Mouse (Mus musculus): Measurements from ENCODE around the gene Stx17. TPM values are rescaled to one million over a fixed set of nuclear protein-coding genes. Genes with fewer than 3 reads are reported as not detected.
A peak's percentile ranks its signal among the peaks of the same experiment; 100 is the strongest.

Stx17 gene
- polyA plus RNA-seq (2015; fragmentation: Nextera tagmentation; extraction: Ambion mirVana), result 20.9 and 21.0 TPM in 2 replicates

- Histone ChIP-seq H3K9me3 (no peaks in the 10 kb centered on the region), H3K27ac (replicated peaks) (peak within 1 kb of the TSS; percentile 59; the same call in 1 of the 2 replicates), H3K4me2 (peak within 1 kb of the TSS; percentile 84), H3K4me1 (0 out of 2 replicates have a peak, but pooled peaks cover 6% of the 10 kb centered on the region), H3K36me3 (no peaks in the 10 kb centered on the region), H3K9ac (peak within 1 kb of the TSS; percentile 93), H3K27me3 (replicated peaks) (peaks cover 3% of the 10 kb centered on the region; the same call in 1 of the 2 replicates), H3K4me3 (peak within 1 kb of the TSS; percentile 86)
- under 1% methylated on average over 58 of the region's 58 CpGs for WGBS
- peak; percentile 98 for ATAC-seq (ENCODE audit: extremely low read depth, insufficient number of reproducible peaks, low FRiP score, low TSS enrichment)
Measured at GRCm38 (mm10) chr4:48124773-48125469, at the start of gene Stx17. Gene Stx17 (plus strand): TSS chr4:48124915.

- no peaks in the 10 kb centered on the region for H3K9me3 ChIP-seq
- no peak overlapping the region for H3K4me2 ChIP-seq
- no peak overlapping the region for H3K9ac ChIP-seq
- no peak overlapping the region for H3K4me3 ChIP-seq
- WGBS, result 63% methylated on average over 13 of the region's 13 CpGs
- H3K27me3 ChIP-seq (replicated peaks), result peaks cover 5% of the 10 kb centered on the region; the same call in 1 of the 2 replicates
- no peaks in the 10 kb centered on the region for H3K36me3 ChIP-seq
- H3K27ac ChIP-seq (replicated peaks), result no peak overlapping the region
- peaks cover 22% of the 10 kb centered on the region for H3K4me1 ChIP-seq
- 0 out of 2 replicates have a peak, but pooled peaks have one; percentile 32 for ATAC-seq (ENCODE audit: extremely low read depth, insufficient number of reproducible peaks, low FRiP score, low TSS enrichment)
Measured at GRCm38 (mm10) chr4:48076693-48077471, 47.8 kb upstream of the Stx17 start.

GRCm38 (mm10) chr4:48078213-48078612 is 46.5 kb upstream of the Stx17 start:
- Histone ChIP-seq H3K9ac (no peak overlapping the region), H3K27me3 (replicated peaks) (peaks cover 5% of the 10 kb centered on the region; the same call in 1 of the 2 replicates), H3K4me1 (peaks cover 22% of the 10 kb centered on the region), H3K27ac (replicated peaks) (no peak overlapping the region), H3K4me2 (peak overlapping the region; percentile 25), H3K9me3 (no peaks in the 10 kb centered on the region), H3K4me3 (no peak overlapping the region), H3K36me3 (no peaks in the 10 kb centered on the region)
- no peak for ATAC-seq (ENCODE audit: extremely low read depth, insufficient number of reproducible peaks, low FRiP score, low TSS enrichment)
- WGBS, result 10% methylated on average over 4 of the region's 4 CpGs

GRCm38 (mm10) chr4:48079285-48080039 is 45.3 kb upstream of the Stx17 start:
- Histone ChIP-seq H3K27ac (replicated peaks) (no peak overlapping the region), H3K27me3 (replicated peaks) (peaks cover 5% of the 10 kb centered on the region; the same call in 1 of the 2 replicates), H3K9ac (no peak overlapping the region), H3K4me1 (peaks cover 22% of the 10 kb centered on the region), H3K4me3 (no peak overlapping the region), H3K9me3 (no peaks in the 10 kb centered on the region), H3K36me3 (no peaks in the 10 kb centered on the region), H3K4me2 (no peak overlapping the region)
- WGBS, result 52% methylated on average over 8 of the region's 8 CpGs
- ATAC-seq (ENCODE audit: extremely low read depth, insufficient number of reproducible peaks, low FRiP score, low TSS enrichment), result no peak

DNA sequence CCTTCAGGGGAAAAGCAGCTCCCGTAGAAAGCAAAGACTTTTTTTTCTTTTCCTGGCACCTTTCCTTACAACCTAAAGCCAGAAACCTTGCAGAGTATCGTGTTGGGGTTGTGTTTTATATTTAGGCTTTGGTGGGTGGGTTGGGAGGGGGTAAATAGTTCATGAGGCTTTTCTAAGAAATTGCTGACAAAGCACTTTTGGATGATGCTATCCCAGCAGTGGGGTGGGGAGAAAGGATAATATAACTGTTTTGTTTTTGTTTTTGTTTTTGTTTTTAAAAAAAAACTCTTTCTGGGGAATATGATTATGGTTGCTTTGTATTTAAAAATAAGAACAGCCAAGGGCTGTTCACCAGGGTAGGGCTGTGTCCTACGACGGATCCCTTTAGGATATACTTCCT is 41.3 kb upstream of the Stx17 start:
- peaks cover 9% of the 10 kb centered on the region; the same call in 1 of the 2 replicates for H3K27me3 ChIP-seq (replicated peaks)
- peaks cover 2% of the 10 kb centered on the region; the same call in 1 of the 2 replicates for H3K4me1 ChIP-seq
- no peak overlapping the region for H3K4me3 ChIP-seq
- H3K27ac ChIP-seq (replicated peaks), result no peak overlapping the region
- H3K36me3 ChIP-seq, result no peaks in the 10 kb centered on the region
- no peak overlapping the region for H3K9ac ChIP-seq
- ATAC-seq (ENCODE audit: extremely low read depth, insufficient number of reproducible peaks, low FRiP score, low TSS enrichment), result no peak
- no peaks in the 10 kb centered on the region for H3K9me3 ChIP-seq
- no peak overlapping the region for H3K4me2 ChIP-seq
- 84% methylated on average over 4 of the region's 4 CpGs for WGBS

- H3K36me3 ChIP-seq, result no peaks in the 10 kb centered on the region
- H3K4me3 ChIP-seq, result no peak overlapping the region
- no peak for ATAC-seq (ENCODE audit: extremely low read depth, insufficient number of reproducible peaks, low FRiP score, low TSS enrichment)
- H3K9ac ChIP-seq, result no peak overlapping the region
- H3K27ac ChIP-seq (replicated peaks), result no peak overlapping the region
- 0 out of 2 replicates have a peak, but pooled peaks cover 5% of the 10 kb centered on the region for H3K27me3 ChIP-seq (replicated peaks)
- WGBS, result 56% methylated on average over 6 of the region's 6 CpGs
- no peak overlapping the region for H3K4me2 ChIP-seq
- H3K4me1 ChIP-seq, result no peaks in the 10 kb centered on the region; the same call in 1 of the 2 replicates
- no peaks in the 10 kb centered on the region for H3K9me3 ChIP-seq
Measured at GRCm38 (mm10) chr4:48086609-48087008, 38.1 kb upstream of the Stx17 start.

DNA sequence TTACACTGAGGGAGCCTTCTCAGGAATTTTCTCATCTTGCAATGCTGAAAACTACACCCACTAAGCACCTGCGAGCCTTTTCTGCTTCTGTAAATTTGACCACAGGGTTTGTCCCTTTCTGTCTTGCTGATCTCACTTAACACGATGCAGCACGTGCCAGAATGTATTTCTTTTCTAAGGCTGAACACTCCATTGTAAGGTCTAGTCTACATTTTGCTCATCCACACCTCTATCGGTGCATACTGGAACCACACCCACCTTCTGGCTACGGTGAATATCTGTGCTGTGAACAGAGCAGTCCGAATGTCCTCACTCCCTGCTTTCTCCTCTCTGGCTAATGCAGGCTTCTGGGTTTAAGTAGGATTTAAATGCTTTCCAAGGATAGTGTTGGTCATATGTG is 37.2 kb upstream of the Stx17 start:
- Histone ChIP-seq H3K27ac (replicated peaks) (no peak overlapping the region), H3K9ac (no peak overlapping the region), H3K4me2 (no peak overlapping the region), H3K36me3 (no peaks in the 10 kb centered on the region), H3K9me3 (no peaks in the 10 kb centered on the region), H3K4me3 (no peak overlapping the region), H3K4me1 (no peaks in the 10 kb centered on the region; the same call in 1 of the 2 replicates), H3K27me3 (replicated peaks) (0 out of 2 replicates have a peak, but pooled peaks cover 5% of the 10 kb centered on the region)
- WGBS, result 75% methylated on average over 6 of the region's 6 CpGs
- no peak for ATAC-seq (ENCODE audit: extremely low read depth, insufficient number of reproducible peaks, low FRiP score, low TSS enrichment)

DNA sequence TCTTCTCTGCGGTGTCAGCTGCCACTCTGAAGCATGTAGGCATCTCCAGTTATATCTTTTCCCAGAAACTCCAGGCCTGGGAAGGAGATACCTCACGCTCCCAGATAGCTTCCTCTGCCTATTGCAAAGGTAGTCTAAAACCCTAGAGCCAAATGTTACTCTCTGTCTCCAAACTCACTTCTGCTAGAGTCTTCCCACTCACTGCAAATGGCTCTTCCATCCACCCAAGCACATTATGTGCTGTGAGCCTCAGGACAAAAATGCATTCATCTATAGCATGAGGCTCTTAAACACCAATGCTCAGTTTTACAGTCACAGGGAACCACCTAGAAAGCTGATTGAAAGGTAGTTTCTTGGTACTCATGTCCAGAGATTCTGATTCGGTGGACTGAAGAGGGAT is 31.5 kb upstream of the Stx17 start:
- peaks cover 1% of the 10 kb centered on the region; the same call in 1 of the 2 replicates for H3K27me3 ChIP-seq (replicated peaks)
- H3K27ac ChIP-seq (replicated peaks), result no peak overlapping the region
- no peaks in the 10 kb centered on the region for H3K4me1 ChIP-seq
- H3K4me2 ChIP-seq, result no peak overlapping the region
- H3K36me3 ChIP-seq, result no peaks in the 10 kb centered on the region
- H3K4me3 ChIP-seq, result no peak overlapping the region
- 69% methylated on average over 3 of the region's 3 CpGs for WGBS
- no peaks in the 10 kb centered on the region for H3K9me3 ChIP-seq
- ATAC-seq (ENCODE audit: extremely low read depth, insufficient number of reproducible peaks, low FRiP score, low TSS enrichment), result no peak
- no peak overlapping the region for H3K9ac ChIP-seq

DNA sequence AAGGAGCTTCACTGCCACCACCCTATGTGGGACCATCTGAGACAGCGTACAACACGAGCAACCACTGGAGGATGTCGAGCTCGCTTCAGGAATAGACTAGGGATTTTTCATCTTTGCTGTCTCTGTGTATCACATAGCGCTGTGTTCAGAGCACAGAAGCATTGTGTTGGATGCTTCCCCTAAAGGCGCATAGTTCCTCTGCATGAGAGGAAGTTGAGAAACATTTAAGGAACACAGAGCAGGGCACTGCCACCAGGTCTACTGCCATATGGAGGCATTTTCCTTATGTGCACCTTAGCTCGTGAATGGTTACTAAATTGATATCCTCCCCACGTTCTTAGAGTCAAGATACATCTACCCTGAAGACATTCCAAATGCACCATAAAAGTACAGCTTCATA is 24.5 kb upstream of the Stx17 start:
- no peak overlapping the region for H3K27ac ChIP-seq (replicated peaks)
- H3K4me1 ChIP-seq, result no peaks in the 10 kb centered on the region
- no peak overlapping the region for H3K9ac ChIP-seq
- no peak overlapping the region for H3K4me3 ChIP-seq
- WGBS, result 80% methylated on average over 8 of the region's 8 CpGs
- no peaks in the 10 kb centered on the region for H3K9me3 ChIP-seq
- no peak for ATAC-seq (ENCODE audit: extremely low read depth, insufficient number of reproducible peaks, low FRiP score, low TSS enrichment)
- no peaks in the 10 kb centered on the region; the same call in 1 of the 2 replicates for H3K27me3 ChIP-seq (replicated peaks)
- no peaks in the 10 kb centered on the region for H3K36me3 ChIP-seq
- H3K4me2 ChIP-seq, result no peak overlapping the region

GRCm38 (mm10) chr4:48101981-48102380 is 22.7 kb upstream of the Stx17 start:
- H3K9me3 ChIP-seq, result no peaks in the 10 kb centered on the region
- H3K4me1 ChIP-seq, result no peaks in the 10 kb centered on the region
- no peaks in the 10 kb centered on the region; the same call in 1 of the 2 replicates for H3K27me3 ChIP-seq (replicated peaks)
- no peak overlapping the region for H3K9ac ChIP-seq
- 67% methylated on average over 2 of the region's 2 CpGs for WGBS
- no peak overlapping the region for H3K4me2 ChIP-seq
- no peak for ATAC-seq (ENCODE audit: extremely low read depth, insufficient number of reproducible peaks, low FRiP score, low TSS enrichment)
- H3K4me3 ChIP-seq, result no peak overlapping the region
- no peak overlapping the region for H3K27ac ChIP-seq (replicated peaks)
- H3K36me3 ChIP-seq, result no peaks in the 10 kb centered on the region

GRCm38 (mm10) chr4:48105387-48105786 is 19.3 kb upstream of the Stx17 start:
- no peak overlapping the region for H3K27ac ChIP-seq (replicated peaks)
- no peak overlapping the region for H3K9ac ChIP-seq
- H3K9me3 ChIP-seq, result no peaks in the 10 kb centered on the region
- H3K4me2 ChIP-seq, result no peak overlapping the region
- ATAC-seq (ENCODE audit: extremely low read depth, insufficient number of reproducible peaks, low FRiP score, low TSS enrichment), result no peak
- no peaks in the 10 kb centered on the region for H3K36me3 ChIP-seq
- H3K4me1 ChIP-seq, result no peaks in the 10 kb centered on the region
- no peak overlapping the region for H3K4me3 ChIP-seq
- H3K27me3 ChIP-seq (replicated peaks), result no peaks in the 10 kb centered on the region; the same call in 1 of the 2 replicates
- WGBS, result 65% methylated on average over 5 of the region's 5 CpGs

All from heart, embryonic 13.5 days (tissue).